Mouse (Mus musculus): Measurements from ENCODE around the gene Cybb. TPM values are rescaled to one million over a fixed set of nuclear protein-coding genes. Genes with fewer than 3 reads are reported as not detected.

The Cybb gene
- polyA plus RNA-seq, 1 experiment from 2014 or later, result 1.9 TPM

DNA sequence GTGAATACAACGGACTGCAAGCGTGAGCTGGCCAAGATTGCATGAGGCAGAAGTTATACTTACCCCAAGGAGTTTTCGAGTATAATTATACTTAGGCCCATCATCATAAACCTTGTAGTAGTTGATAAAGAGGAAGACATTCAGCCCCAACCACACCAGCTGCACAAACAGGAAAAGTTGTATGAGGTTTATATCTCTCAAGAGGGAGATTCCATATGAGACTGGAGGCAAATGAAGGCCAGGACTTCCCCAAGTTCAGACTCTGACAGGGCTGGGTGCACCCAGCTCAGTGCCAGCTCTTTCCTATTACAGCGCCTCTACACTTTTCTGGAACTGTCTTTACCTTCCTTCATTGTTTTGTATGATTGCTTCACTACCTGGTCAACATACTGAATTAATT, 20.6 kb downstream of the Cybb start:
- Histone ChIP-seq H3K4me3 (replicated peaks; ENCODE audit: low read depth, low read length) (no peak overlapping the region), H3K9ac (replicated peaks; ENCODE audit: low read length) (no peak overlapping the region), H3K4me1 (ENCODE audit: control insufficient read depth, insufficient read depth, low read length) (no peaks in the 10 kb centered on the region), H3K9me3 (ENCODE audit: control insufficient read depth, low read length) (no peaks in the 10 kb centered on the region), H3K27me3 (ENCODE audit: control insufficient read depth, insufficient read depth, low read length) (no peaks in the 10 kb centered on the region), H3K36me3 (ENCODE audit: control insufficient read depth, insufficient read depth, low read length) (no peaks in the 10 kb centered on the region), H3K4me2 (ENCODE audit: low read length) (no peak overlapping the region), H3K27ac (replicated peaks; ENCODE audit: low read depth, low read length) (no peak overlapping the region)
- ATAC-seq (ENCODE audit: low FRiP score, low TSS enrichment) (no peak), DNase-seq (no peak)
- WGBS, result 85% methylated on average over 4 of the region's 4 CpGs

DNA sequence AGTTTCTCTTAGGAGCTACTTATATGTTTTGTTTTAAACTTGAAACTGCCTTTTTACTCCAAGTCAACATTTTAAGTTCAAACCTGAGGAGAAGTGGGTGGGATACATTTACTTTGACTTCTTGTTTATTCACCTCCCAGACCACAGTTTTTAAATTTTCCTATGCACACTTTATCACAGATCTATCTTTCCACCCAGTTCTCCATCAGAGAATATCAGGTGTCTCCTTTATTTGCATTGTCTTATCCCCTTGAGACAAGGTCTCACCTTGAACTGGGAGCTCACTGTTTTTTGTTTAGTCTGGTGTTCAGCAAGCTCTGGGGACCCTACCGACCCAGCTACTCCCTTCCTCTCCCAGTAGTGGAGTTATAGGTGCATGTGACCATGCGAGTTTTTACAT, 21.7 kb downstream of the Cybb start:
- no peak overlapping the region for H3K27ac ChIP-seq (replicated peaks; ENCODE audit: low read depth, low read length)
- no peak overlapping the region for H3K9ac ChIP-seq (replicated peaks; ENCODE audit: low read length)
- H3K9me3 ChIP-seq (ENCODE audit: control insufficient read depth, low read length), result no peaks in the 10 kb centered on the region
- H3K4me2 ChIP-seq (ENCODE audit: low read length), result no peak overlapping the region
- WGBS, result 66% methylated on average over 2 of the region's 2 CpGs
- no peak for DNase-seq
- no peak overlapping the region for H3K4me3 ChIP-seq (replicated peaks; ENCODE audit: low read depth, low read length)
- H3K36me3 ChIP-seq (ENCODE audit: control insufficient read depth, insufficient read depth, low read length), result no peaks in the 10 kb centered on the region
- ATAC-seq (ENCODE audit: low FRiP score, low TSS enrichment), result no peak
- no peaks in the 10 kb centered on the region for H3K4me1 ChIP-seq (ENCODE audit: control insufficient read depth, insufficient read depth, low read length)
- H3K27me3 ChIP-seq (ENCODE audit: control insufficient read depth, insufficient read depth, low read length), result no peaks in the 10 kb centered on the region

DNA sequence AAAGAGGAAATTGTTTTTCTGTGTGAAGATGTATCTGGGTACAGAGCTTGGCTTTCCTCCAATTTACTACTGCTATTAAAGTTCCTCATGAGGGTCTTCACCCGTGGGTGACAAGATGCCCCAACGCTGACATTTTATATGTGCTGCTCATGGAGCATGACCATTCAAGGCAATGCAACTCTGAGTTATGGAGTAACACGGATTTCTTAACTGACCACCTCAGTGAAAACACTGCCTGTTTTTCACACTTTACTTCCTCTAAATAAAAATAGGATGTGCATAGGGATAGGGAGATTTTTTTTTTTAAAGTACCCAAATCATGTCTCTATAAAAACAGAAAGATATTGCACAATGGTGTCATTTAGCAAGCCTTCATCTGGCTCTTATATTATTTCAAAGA, 24.9 kb downstream of the Cybb start:
- Histone ChIP-seq H3K4me1 (ENCODE audit: control insufficient read depth, insufficient read depth, low read length) (no peaks in the 10 kb centered on the region), H3K27me3 (ENCODE audit: control insufficient read depth, insufficient read depth, low read length) (no peaks in the 10 kb centered on the region), H3K36me3 (ENCODE audit: control insufficient read depth, insufficient read depth, low read length) (no peaks in the 10 kb centered on the region), H3K4me2 (ENCODE audit: low read length) (no peak overlapping the region), H3K9ac (replicated peaks; ENCODE audit: low read length) (no peak overlapping the region), H3K4me3 (replicated peaks; ENCODE audit: low read depth, low read length) (no peak overlapping the region), H3K9me3 (ENCODE audit: control insufficient read depth, low read length) (no peaks in the 10 kb centered on the region), H3K27ac (replicated peaks; ENCODE audit: low read depth, low read length) (no peak overlapping the region)
- DNase-seq (no peak), ATAC-seq (ENCODE audit: low FRiP score, low TSS enrichment) (no peak)
- 88% methylated on average over 3 of the region's 3 CpGs for WGBS

DNA sequence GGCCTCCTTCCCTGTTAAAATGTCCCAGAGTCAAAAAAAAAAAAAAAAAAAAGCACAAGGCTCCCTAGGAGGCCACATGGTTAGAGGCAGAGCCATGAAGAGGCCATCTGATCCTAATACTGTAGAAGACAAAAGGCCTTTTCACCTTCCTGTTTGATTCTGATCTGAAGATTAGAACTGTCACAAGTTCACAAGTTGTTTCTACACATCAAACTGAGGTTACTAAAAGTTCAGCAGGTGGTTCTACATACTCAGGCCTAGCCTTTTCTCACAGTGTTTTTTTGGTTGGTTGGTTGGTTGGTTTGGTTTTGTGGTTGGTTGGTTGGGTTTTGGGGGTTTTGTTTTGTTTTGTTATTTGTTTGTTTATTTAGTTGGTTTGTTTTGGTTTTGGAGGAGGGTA, 26.2 kb downstream of the Cybb start:
- no peak for DNase-seq
- ATAC-seq (ENCODE audit: low FRiP score, low TSS enrichment), result no peak

DNA sequence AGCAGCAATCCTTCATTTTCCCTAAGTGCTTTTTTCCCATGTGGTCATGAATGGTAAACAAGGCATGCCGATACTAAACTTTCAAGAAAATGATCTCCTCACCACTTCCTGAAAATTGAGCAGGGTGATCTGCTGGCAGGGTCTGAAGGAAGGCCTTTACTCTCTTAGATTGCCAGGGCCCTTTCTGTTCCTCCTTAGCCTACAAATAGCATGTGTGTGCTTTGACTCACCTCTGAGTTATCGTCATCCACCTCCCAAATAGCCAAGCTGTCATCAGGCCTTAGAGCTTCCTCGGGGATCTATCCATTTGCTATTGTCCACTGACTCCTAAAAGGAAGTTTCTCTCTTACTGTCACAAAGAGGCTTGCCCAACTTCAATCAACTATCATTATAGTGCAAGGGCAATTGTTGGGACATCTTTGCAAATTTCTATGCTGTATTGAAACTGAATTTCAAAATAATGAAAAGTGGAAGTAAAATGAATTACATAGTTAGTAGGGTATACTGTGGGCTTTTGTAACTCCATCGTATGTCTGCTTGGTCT, 27.1 kb downstream of the Cybb start:
- Histone ChIP-seq H3K9me3 (ENCODE audit: control insufficient read depth, low read length) (no peaks in the 10 kb centered on the region), H3K4me2 (ENCODE audit: low read length) (no peak overlapping the region), H3K27me3 (ENCODE audit: control insufficient read depth, insufficient read depth, low read length) (no peaks in the 10 kb centered on the region), H3K4me1 (ENCODE audit: control insufficient read depth, insufficient read depth, low read length) (no peaks in the 10 kb centered on the region), H3K9ac (replicated peaks; ENCODE audit: low read length) (no peak overlapping the region), H3K4me3 (replicated peaks; ENCODE audit: low read depth, low read length) (no peak overlapping the region), H3K27ac (replicated peaks; ENCODE audit: low read depth, low read length) (no peak overlapping the region), H3K36me3 (ENCODE audit: control insufficient read depth, insufficient read depth, low read length) (no peaks in the 10 kb centered on the region)
- DNase-seq, result no peak
- ATAC-seq (ENCODE audit: low FRiP score, low TSS enrichment), result no peak
- 83% methylated on average over 4 of the region's 4 CpGs for WGBS

More for the DNA sequence above, 26.2 kb downstream of the Cybb start:
- Histone ChIP-seq H3K4me2 (ENCODE audit: low read length) (no peak overlapping the region), H3K27ac (replicated peaks; ENCODE audit: low read depth, low read length) (no peak overlapping the region), H3K4me3 (replicated peaks; ENCODE audit: low read depth, low read length) (no peak overlapping the region), H3K27me3 (ENCODE audit: control insufficient read depth, insufficient read depth, low read length) (no peaks in the 10 kb centered on the region), H3K4me1 (ENCODE audit: control insufficient read depth, insufficient read depth, low read length) (no peaks in the 10 kb centered on the region), H3K9ac (replicated peaks; ENCODE audit: low read length) (no peak overlapping the region), H3K9me3 (ENCODE audit: control insufficient read depth, low read length) (no peaks in the 10 kb centered on the region), H3K36me3 (ENCODE audit: control insufficient read depth, insufficient read depth, low read length) (no peaks in the 10 kb centered on the region)

DNA sequence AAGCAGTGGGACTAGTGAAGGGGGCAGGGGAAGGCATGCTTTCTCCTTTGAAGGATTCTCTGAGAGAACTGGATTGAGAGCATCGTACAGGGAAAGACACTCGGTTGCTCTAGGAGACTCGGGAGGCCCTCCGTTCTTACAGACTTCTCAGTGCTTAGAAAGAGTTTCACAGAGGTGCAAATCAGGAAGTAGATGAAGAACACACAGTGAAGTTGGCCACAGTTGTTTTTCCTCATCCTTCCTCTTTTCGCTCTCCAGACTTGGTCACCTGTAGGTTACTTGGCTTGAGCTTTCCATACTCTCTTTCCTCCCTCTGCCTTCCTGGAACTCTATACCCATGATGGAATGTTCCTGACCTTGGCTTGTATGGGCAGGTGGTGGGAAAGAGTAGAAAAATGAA, 35.2 kb downstream of the Cybb start:
- no peak overlapping the region for H3K4me3 ChIP-seq (replicated peaks; ENCODE audit: low read depth, low read length)
- H3K36me3 ChIP-seq (ENCODE audit: control insufficient read depth, insufficient read depth, low read length), result no peaks in the 10 kb centered on the region
- no peak for ATAC-seq (ENCODE audit: low FRiP score, low TSS enrichment)
- H3K4me2 ChIP-seq (ENCODE audit: low read length), result no peak overlapping the region
- H3K9me3 ChIP-seq (ENCODE audit: control insufficient read depth, low read length), result no peaks in the 10 kb centered on the region
- H3K27me3 ChIP-seq (ENCODE audit: control insufficient read depth, insufficient read depth, low read length), result no peaks in the 10 kb centered on the region
- no peaks in the 10 kb centered on the region for H3K4me1 ChIP-seq (ENCODE audit: control insufficient read depth, insufficient read depth, low read length)
- H3K9ac ChIP-seq (replicated peaks; ENCODE audit: low read length), result no peak overlapping the region
- no peak for DNase-seq
- no peak overlapping the region for H3K27ac ChIP-seq (replicated peaks; ENCODE audit: low read depth, low read length)
- WGBS, result 95% methylated on average over 5 of the region's 5 CpGs

DNA sequence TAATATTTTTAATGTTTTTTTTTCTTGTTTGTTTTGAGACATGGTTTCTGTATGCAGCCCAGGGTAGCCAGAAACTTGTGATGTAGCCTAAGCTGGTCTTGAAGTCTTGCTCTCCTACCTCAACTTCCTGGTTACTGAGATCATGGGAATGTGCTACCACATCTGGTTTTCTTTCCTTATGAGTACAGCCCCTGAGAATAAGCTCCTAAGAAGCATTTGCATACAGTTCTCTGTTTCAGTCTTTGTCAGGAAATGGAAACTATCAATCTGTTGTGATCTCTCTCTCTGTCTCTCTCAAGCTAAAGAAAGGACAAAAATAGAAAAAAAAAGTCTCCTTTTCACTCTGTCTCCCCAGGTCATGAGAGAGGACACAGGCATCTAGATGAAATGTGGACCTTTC, 40.3 kb downstream of the Cybb start:
- H3K36me3 ChIP-seq (ENCODE audit: control insufficient read depth, insufficient read depth, low read length), result no peaks in the 10 kb centered on the region
- no peaks in the 10 kb centered on the region for H3K9me3 ChIP-seq (ENCODE audit: control insufficient read depth, low read length)
- ATAC-seq (ENCODE audit: low FRiP score, low TSS enrichment) (no peak), DNase-seq (no peak)
- no peak overlapping the region for H3K4me2 ChIP-seq (ENCODE audit: low read length)
- no peak overlapping the region for H3K27ac ChIP-seq (replicated peaks; ENCODE audit: low read depth, low read length)
- H3K4me3 ChIP-seq (replicated peaks; ENCODE audit: low read depth, low read length), result no peak overlapping the region
- H3K9ac ChIP-seq (replicated peaks; ENCODE audit: low read length), result no peak overlapping the region
- H3K4me1 ChIP-seq (ENCODE audit: control insufficient read depth, insufficient read depth, low read length), result no peaks in the 10 kb centered on the region
- no peaks in the 10 kb centered on the region for H3K27me3 ChIP-seq (ENCODE audit: control insufficient read depth, insufficient read depth, low read length)

DNA sequence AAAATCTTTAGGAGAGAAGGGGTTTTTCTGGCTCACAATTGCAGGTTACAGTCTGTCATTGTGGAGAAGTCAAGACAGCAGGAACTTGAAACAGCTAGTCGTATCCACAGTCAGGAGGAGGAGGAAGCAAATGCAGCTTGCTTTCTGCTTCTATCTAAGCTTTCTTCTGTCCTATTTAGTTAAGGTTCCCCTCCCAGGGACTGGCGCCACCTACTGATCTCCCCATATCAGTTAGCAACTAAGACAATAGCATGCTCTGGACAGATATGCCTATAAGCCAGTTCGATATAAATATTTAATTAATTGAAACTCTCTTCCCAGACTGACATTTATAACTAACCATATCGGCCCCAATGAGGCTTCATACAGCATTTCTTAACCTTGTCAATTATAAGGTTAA, 46.5 kb downstream of the Cybb start:
- Histone ChIP-seq H3K9me3 (ENCODE audit: control insufficient read depth, low read length) (no peaks in the 10 kb centered on the region), H3K27me3 (ENCODE audit: control insufficient read depth, insufficient read depth, low read length) (no peaks in the 10 kb centered on the region), H3K4me3 (replicated peaks; ENCODE audit: low read depth, low read length) (no peak overlapping the region), H3K4me2 (ENCODE audit: low read length) (no peak overlapping the region), H3K9ac (replicated peaks; ENCODE audit: low read length) (no peak overlapping the region), H3K27ac (replicated peaks; ENCODE audit: low read depth, low read length) (no peak overlapping the region), H3K36me3 (ENCODE audit: control insufficient read depth, insufficient read depth, low read length) (no peaks in the 10 kb centered on the region), H3K4me1 (ENCODE audit: control insufficient read depth, insufficient read depth, low read length) (no peaks in the 10 kb centered on the region)
- WGBS, result 62% methylated on average over 4 of the region's 4 CpGs
- no peak for ATAC-seq (ENCODE audit: low FRiP score, low TSS enrichment)
- DNase-seq, result peak; percentile 0

DNA sequence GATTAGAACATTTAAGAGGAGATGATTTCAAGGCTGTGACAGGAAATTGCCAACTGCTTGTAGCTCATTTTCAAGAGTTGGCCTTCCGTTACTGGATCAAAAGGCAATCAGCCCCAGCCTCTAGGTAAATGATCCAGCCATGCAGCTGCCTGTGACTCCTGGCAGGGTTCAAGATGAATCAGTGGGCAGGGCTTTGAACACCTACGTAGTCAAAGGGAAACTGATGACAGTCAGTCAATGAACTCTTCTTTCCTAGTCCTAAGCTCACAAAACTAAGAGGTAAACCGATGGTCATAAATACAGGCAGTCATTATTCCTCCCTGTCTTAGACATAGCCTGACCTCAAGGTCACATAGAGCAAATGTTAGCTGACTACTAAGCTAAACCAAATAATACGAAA, 47.0 kb downstream of the Cybb start:
- Histone ChIP-seq H3K4me3 (replicated peaks; ENCODE audit: low read depth, low read length) (no peak overlapping the region), H3K9ac (replicated peaks; ENCODE audit: low read length) (no peak overlapping the region), H3K4me2 (ENCODE audit: low read length) (no peak overlapping the region), H3K9me3 (ENCODE audit: control insufficient read depth, low read length) (no peaks in the 10 kb centered on the region), H3K4me1 (ENCODE audit: control insufficient read depth, insufficient read depth, low read length) (no peaks in the 10 kb centered on the region), H3K36me3 (ENCODE audit: control insufficient read depth, insufficient read depth, low read length) (no peaks in the 10 kb centered on the region), H3K27me3 (ENCODE audit: control insufficient read depth, insufficient read depth, low read length) (no peaks in the 10 kb centered on the region), H3K27ac (replicated peaks; ENCODE audit: low read depth, low read length) (no peak overlapping the region)
- ATAC-seq (ENCODE audit: low FRiP score, low TSS enrichment) (no peak), DNase-seq (no peak)
- WGBS, result 94% methylated on average over 4 of the region's 4 CpGs
